Mouse (Mus musculus) kidney, adult 8-10 months (tissue): ENCODE results near the gene Gprin1.

Source experiments
- DNase-seq, 2 experiments: peaks; one replicate each; pipeline ENCODE4 v3.0.0; 2022

Gprin1 gene

GRCm38 (mm10) chr13:54759496-54759895 is 9.8 kb upstream of the Gprin1 start:
- DNase-seq: no peak

- no peak for DNase-seq
These were observed 9.2 kb upstream of the Gprin1 start for GRCm38 (mm10) chr13:54758756-54759470.

DNA sequence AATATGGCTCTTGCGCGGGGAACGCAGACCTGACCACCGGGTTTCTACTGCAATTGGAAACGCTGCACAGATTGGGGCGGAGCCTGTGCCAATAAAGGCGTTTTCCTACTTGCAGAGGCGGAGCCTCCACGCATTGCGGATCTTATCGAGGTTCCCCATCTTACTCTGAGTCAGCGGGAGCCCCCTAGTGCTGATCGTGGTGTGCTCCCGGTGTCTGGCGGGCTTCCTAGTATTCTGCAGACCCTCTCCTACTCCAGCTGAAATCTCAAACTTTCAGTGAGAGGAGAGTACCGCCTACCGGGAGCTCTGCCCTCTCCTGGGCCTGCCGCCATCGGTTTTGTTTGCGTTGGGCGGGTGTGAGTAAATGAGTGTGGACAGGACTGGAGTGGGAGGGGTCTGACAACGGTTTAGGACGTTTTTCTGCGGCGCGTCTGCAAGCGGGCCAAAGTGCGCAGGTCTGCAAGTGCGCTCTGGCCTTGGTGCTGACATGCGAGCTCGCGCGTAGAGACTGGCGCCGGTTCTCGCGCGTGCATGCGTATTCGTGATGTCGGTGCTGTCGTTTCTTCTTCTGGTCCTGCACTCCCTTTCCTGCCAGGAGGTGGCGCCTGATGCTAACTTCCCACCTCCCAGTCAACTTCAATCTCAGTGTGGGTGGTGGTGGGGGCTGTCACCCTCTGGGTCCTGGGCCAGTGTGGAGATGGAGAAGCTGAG is 8.5 kb upstream of the Gprin1 start:
- DNase-seq: peak; percentile 43 to 71

- DNase-seq: no peak
These were observed 7.6 kb upstream of the Gprin1 start for GRCm38 (mm10) chr13:54757093-54757830.

- no peak for DNase-seq
These were observed 6.6 kb upstream of the Gprin1 start for GRCm38 (mm10) chr13:54756156-54756712.

- DNase-seq: no peak
These were observed 5.6 kb upstream of the Gprin1 start for GRCm38 (mm10) chr13:54755201-54755830.

DNA sequence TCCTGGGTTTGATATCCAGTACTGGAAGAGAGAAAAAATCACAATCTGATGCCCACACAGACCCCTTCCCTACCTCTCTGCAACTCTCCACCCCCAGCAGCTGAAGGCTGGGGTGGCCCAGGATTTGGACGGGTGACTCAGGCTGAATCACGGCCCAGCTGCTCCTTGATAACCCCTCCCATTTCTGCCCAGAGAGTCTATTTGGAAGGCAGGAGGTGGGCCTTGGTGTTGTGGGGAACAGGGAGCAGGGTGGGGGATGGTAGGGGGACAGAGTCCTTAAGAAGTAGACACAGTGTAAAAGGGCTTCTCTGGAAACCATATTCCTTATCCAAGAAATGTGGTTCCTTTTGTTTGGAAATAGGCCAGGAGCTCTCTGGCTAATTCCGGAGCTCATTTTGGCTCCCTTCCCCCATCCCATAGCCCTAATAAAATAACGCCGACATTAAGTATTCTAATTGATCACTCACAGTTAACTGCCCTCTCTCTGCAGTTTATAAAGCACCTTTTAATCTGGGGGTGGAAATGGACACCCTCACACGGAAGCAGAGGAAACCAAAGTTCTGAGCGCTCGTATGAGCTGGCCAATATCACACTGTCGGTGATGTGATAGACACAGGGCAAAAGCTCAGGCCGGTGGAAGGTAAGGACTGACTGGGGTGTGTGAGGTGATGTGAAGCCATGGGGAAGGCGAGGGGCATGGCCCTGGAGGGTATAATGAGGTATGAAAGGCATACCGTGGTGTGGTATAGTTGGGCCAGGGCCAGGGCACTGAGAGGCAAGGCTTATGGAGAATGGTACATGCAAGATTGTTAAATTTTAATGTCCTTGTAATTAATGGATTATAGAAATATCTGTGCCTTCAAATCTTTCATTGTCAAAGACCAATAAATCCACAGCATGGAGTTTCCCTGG is 4.8 kb upstream of the Gprin1 start:
- DNase-seq: no peak

- no peak for DNase-seq
These were observed 4.1 kb upstream of the Gprin1 start for GRCm38 (mm10) chr13:54753733-54754132.

DNA sequence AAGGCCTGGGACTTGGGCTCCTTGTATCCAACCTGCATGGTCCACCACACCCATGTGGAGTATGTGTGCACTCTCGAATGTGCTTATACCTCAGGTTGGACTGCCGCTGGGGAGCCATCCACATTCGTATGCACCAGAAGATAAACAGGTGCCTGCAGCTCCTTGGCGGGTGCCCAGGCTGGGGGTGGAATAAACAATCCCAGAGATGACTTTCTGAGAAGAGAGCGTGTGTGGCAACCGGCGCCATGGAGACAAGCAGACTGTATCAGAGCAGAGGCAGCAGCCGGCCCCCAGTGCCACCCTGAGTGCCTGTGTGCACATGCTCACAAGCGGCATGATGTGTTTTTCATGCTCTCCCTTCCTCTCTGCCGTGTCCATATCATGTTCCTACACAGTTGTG is 3.0 kb upstream of the Gprin1 start:
- no peak for DNase-seq

DNA sequence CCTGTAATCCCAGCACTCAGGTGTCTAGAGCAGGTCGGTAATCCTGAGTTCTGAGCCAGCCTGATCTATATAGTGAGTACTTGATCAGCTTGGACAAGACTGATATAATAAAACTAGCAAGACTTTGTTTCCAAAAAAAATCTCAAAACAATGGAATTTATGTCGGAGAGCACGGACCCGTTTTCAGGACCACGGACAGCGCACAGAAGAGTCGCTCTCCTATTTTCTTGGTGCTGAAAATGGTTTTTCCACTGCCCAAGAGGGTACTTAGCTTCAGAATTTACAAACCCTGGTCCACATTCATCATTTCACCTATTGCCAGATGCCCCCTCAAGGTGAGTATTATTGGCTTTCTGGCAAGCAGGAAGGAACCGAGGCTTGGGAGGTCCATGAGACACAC is 1.0 kb upstream of the Gprin1 start:
- DNase-seq: no peak

GRCm38 (mm10) chr13:54749061-54749863 is 412 bp downstream of the Gprin1 start:
- DNase-seq: no peak

- DNase-seq: no peak
These were observed 983 bp downstream of the Gprin1 start for GRCm38 (mm10) chr13:54748721-54749060.

GRCm38 (mm10) chr13:54748190-54748589 is 1.5 kb downstream of the Gprin1 start:
- no peak for DNase-seq

DNA sequence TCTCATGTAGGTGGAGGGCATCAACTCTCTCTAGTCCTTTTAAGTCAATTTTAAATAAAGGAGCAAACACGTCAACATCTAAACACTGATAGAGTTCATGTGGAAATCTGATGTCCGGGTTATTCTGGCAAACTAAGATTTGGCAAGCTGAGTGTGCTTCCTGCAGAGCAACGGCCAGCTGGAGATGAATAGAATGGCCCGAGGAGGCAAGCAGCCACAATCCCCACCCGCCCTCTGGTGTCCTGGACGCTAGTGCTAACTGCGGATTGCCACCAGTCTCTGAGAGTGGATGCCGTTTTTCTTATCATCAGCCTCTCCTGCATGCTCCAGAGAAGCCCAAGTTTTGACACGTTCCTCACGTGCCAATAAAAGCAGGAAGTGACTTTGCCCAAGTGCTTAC is 2.8 kb downstream of the Gprin1 start:
- DNase-seq: no peak

- no peak for DNase-seq
These were observed 3.6 kb downstream of the Gprin1 start for GRCm38 (mm10) chr13:54746110-54746509.

- DNase-seq: no peak
These were observed 11.5 kb downstream of the Gprin1 start for GRCm38 (mm10) chr13:54738213-54738601.

- no peak for DNase-seq
These were observed 12.0 kb downstream of the Gprin1 start for GRCm38 (mm10) chr13:54737488-54738212.

- DNase-seq: no peak
These were observed 12.7 kb downstream of the Gprin1 start for GRCm38 (mm10) chr13:54736931-54737330.

DNA sequence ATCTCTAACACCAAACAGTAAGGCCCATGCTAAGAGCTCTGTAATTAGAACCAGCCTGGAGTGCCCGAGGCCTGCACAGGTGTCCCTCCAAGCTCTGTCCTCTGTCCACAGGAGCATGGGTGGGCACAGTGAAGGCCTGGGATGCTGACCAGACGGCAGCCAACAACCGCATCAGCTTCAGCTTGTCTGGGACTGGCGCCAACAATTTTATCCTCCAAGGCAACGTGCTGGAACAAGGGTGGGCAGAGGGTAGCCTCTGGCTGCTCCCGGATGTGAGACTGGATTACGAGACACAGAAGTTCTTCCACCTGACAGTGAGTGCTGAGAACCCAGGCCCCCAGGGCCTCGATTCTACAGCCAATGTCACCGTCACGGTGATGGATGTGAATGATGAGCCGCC is 23.5 kb downstream of the Gprin1 start:
- no peak for DNase-seq

GRCm38 (mm10) chr13:54723143-54723542 is 26.5 kb downstream of the Gprin1 start:
- no peak for DNase-seq
